Mouse (Mus musculus) megakaryocyte, embryonic 14.5 days (primary cell): ENCODE data around the gene Sox6.

ENCODE experiments used
- FLI1 ChIP-seq: IDR thresholded peaks from 2 replicates; pipeline ENCODE4 v1.6.1; 2012; ENCODE audit warnings: low read length, inconsistent platforms, mixed read lengths
- GATA1 ChIP-seq: IDR thresholded peaks from 3 replicates; pipeline ENCODE4 v1.6.1; 2012; ENCODE audit warnings: mixed read lengths, low read length, inconsistent platforms, borderline replicate concordance

DNA sequence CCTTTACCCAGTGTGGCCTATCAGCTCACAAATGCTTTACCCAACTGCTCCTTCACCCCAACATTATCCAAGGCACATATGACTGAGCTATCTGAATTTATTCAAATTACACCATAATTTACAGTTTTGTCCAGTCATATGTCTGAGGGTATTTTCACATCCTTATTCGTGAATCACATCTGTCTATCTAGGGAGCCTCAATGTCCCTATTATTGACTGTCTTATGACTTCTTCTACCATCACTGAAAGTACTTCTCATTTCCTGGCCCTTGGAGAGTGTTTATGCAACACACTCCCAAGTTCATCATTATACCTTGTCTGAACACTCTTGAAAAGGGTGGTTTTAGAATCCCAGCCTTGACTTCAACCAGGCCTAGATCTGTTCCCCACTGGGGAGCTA lies 128.3 kb downstream of the Sox6 start:
- TF ChIP-seq GATA1 (no peak), FLI1 (no peak)
